Mouse (Mus musculus) midbrain, embryonic 10.5 days (tissue): ENCODE measurements around the gene Wipf3. TPM values are rescaled to one million over a fixed set of nuclear protein-coding genes. Genes with fewer than 3 reads are reported as not detected.

ENCODE experiments used
- DNase-seq: peaks from one replicate; pipeline ENCODE4 v3.0.0-alpha.2; 2017; ENCODE audit warnings: low spot score
- H3K27ac ChIP-seq: fragments of 300-500 bp; sonication (generic); replicated peaks from 2 replicates; pipeline ENCODE4 v1.5.1; 2016; ENCODE audit warnings: mild to moderate bottlenecking
- H3K27me3 ChIP-seq: fragments of 300-500 bp; sonication (generic); 2 replicates; pipeline ENCODE4 v1.6.1; 2016; ENCODE audit warnings: low read depth, mild to moderate bottlenecking; ENCODE audit not compliant: poor library complexity, severe bottlenecking
- H3K36me3 ChIP-seq: fragments of 300-500 bp; sonication (generic); 2 replicates; pipeline ENCODE4 v1.6.1; 2016; ENCODE audit warnings: mild to moderate bottlenecking, moderate library complexity
- H3K4me1 ChIP-seq: fragments of 300-500 bp; sonication (generic); 2 replicates; pipeline ENCODE4 v1.6.1; 2016
- H3K4me3 ChIP-seq: fragments of 300-500 bp; sonication (generic); 2 replicates; pipeline ENCODE4 v1.5.1; 2016; ENCODE audit warnings: mild to moderate bottlenecking, moderate library complexity
- H3K9me3 ChIP-seq: fragments of 300-500 bp; sonication (generic); replicated peaks from 2 replicates; pipeline ENCODE4 v1.6.1; 2016; ENCODE audit warnings: mild to moderate bottlenecking
- WGBS: fragments of 180-500 bp; shearing (Covaris S2); methylation state at CpG from one replicate; pipeline ENCODE4 v1.1.7; 2016; 5-methylcytosine and 5-hydroxymethylcytosine counted together
- polyA plus RNA-seq: library from polyadenylated mRNA; unstranded; fragments of >200 nt; fragmentation: Nextera tagmentation; extraction: Ambion mirVana; gene quantifications from 2 replicates; pipeline ENCODE4 v1.2.1, GENCODE M21; 2016

Wipf3 gene
- polyA plus RNA-seq, 1 experiment from 2014 or later = 0.30 TPM

DNA sequence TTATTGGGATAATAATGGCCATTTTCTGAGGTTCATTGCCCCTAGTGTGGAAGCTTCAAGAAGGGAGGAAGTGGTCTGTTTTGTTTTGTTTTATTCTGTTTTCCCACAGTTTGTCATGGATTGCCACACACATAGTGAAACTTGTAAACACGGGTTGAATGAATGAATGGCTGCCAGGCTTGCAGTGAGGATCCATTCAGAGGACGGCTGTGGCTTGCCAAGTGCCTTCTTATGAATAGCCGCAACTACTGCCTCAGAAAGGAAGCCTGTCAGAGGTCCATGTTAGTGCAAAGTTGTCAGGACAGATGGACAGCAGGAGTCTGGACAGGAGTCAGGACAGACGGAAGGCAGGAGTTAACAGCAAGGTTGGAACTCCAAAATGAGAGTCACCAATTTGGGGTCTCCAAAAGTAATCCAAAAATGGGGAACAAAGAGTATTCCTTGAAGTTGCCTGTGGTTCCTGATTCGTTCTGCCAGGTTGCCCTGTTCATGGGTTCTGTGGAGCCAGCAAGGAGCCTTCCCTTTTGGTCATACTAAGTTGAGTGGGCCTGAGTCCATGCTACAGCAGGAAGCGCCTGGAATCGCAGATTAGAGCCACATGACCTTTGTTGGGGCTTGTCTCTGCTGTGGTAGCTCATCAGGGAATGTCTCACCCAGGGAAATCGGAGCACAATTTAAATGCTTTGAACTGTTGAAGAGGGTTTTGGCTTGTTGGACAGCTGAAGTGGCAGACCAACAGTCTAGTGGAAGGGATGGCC lies 34.5 kb downstream of the Wipf3 start:
- Histone ChIP-seq H3K27ac (no peak overlapping the region), H3K9me3 (no peaks in the 10 kb centered on the region), H3K4me1 (0 out of 2 replicates have a peak, but pooled peaks cover 8% of the 10 kb centered on the region), H3K4me3 (no peak overlapping the region), H3K36me3 (no peaks in the 10 kb centered on the region), H3K27me3 (0 out of 2 replicates have a peak, but pooled peaks cover 3% of the 10 kb centered on the region)
- DNase-seq = no peak
- 80% methylated on average over 8 of the region's 8 CpGs for WGBS

DNA sequence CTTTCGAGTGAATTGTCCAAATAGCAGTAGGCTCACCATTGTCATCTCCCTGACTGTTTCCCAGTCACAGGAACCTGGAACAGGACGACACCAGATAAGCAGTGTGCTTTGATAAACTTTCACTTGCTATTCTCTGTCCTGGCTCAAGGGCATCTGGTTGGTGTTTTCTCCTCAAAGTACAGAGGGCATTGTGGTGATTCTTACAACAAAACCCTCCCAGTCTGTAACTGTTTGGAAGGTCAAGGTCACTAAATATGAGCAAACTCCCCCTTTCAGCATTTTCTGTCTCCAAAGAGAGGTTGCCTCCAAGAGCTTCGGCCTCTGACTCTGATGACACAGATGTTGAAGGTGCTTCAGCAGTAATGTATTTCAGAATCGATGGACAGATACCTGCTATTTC lies 35.5 kb downstream of the Wipf3 start:
- H3K4me3 ChIP-seq = no peak overlapping the region

GRCm38 (mm10) chr6:54467371-54467770 lies 38.0 kb downstream of the Wipf3 start:
- H3K4me1 ChIP-seq = no peaks in the 10 kb centered on the region

More for the DNA sequence above, 35.5 kb downstream of the Wipf3 start:
- H3K27me3 ChIP-seq = 0 out of 2 replicates have a peak, but pooled peaks cover 3% of the 10 kb centered on the region
- H3K36me3 ChIP-seq = no peaks in the 10 kb centered on the region
- no peak overlapping the region for H3K27ac ChIP-seq
- H3K4me1 ChIP-seq = 0 out of 2 replicates have a peak, but pooled peaks cover 5% of the 10 kb centered on the region
- DNase-seq = no peak
- no peaks in the 10 kb centered on the region for H3K9me3 ChIP-seq
- 89% methylated on average over 4 of the region's 4 CpGs for WGBS

GRCm38 (mm10) chr6:54471866-54472265 lies 42.5 kb downstream of the Wipf3 start:
- no peak overlapping the region for H3K27ac ChIP-seq
- no peak for DNase-seq
- no peaks in the 10 kb centered on the region for H3K27me3 ChIP-seq
- peaks cover 16% of the 10 kb centered on the region for H3K4me1 ChIP-seq
- no peaks in the 10 kb centered on the region for H3K36me3 ChIP-seq
- H3K9me3 ChIP-seq = no peaks in the 10 kb centered on the region
- 91% methylated on average over 7 of the region's 7 CpGs for WGBS
- H3K4me3 ChIP-seq = no peak overlapping the region

More at GRCm38 (mm10) chr6:54467371-54467770, 38.0 kb downstream of the Wipf3 start:
- Histone ChIP-seq H3K27ac (no peak overlapping the region), H3K27me3 (no peaks in the 10 kb centered on the region), H3K36me3 (no peaks in the 10 kb centered on the region), H3K4me3 (no peak overlapping the region), H3K9me3 (no peaks in the 10 kb centered on the region)
- WGBS = 90% methylated on average over 3 of the region's 3 CpGs
- DNase-seq = no peak

- Histone ChIP-seq H3K9me3 (no peaks in the 10 kb centered on the region), H3K4me3 (no peak overlapping the region), H3K27me3 (no peaks in the 10 kb centered on the region), H3K4me1 (peaks cover 16% of the 10 kb centered on the region), H3K36me3 (no peaks in the 10 kb centered on the region), H3K27ac (no peak overlapping the region)
- DNase-seq = no peak
- WGBS = 73% methylated on average over 8 of the region's 8 CpGs
These were observed 43.7 kb downstream of the Wipf3 start for GRCm38 (mm10) chr6:54472846-54473715.

- WGBS = 86% methylated on average over 19 of the region's 19 CpGs
- Histone ChIP-seq H3K9me3 (no peaks in the 10 kb centered on the region), H3K4me1 (peaks cover 25% of the 10 kb centered on the region), H3K27me3 (no peaks in the 10 kb centered on the region), H3K4me3 (no peak overlapping the region), H3K27ac (no peak overlapping the region), H3K36me3 (no peaks in the 10 kb centered on the region)
- no peak for DNase-seq
These were observed 46.7 kb downstream of the Wipf3 start for GRCm38 (mm10) chr6:54475926-54476667.

DNA sequence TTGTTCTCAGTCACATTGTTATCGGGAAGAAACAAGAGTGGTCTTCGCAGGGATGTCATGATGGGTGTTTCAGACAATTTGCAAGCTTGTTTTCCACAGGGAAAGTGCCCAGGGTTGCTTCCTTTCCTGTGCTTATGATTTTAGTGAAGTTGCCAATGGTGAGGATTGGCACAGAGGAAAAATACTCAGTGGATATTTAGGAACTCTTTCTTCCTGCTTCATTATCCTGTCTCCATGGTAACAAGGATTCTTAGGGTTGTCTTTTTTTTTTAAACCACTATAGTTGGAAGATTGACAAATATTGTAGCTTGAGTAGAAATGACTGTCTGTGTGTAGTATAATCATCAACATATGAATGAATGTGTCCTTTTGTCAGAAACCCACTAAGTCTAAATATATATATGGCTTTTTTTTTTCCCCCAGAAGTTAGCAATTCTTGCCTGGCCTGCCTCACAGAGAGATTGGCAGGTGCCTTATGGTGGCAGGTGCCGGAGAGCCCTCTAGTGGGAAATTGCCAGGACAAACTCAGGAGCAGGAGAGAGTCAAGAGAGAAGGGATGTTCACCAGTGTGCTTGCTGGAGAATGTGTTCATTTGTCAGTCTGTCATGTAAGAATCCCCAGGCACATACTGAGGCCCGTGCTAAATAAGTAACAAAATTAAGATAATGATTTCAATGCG lies 49.4 kb downstream of the Wipf3 start:
- H3K4me1 ChIP-seq = peaks cover 21% of the 10 kb centered on the region
- H3K9me3 ChIP-seq = no peaks in the 10 kb centered on the region
- H3K4me3 ChIP-seq = no peak overlapping the region
- H3K27me3 ChIP-seq = no peaks in the 10 kb centered on the region
- no peak overlapping the region for H3K27ac ChIP-seq
- WGBS = 72% methylated on average over 5 of the region's 5 CpGs
- no peak for DNase-seq
- no peaks in the 10 kb centered on the region for H3K36me3 ChIP-seq

- Histone ChIP-seq H3K36me3 (no peaks in the 10 kb centered on the region), H3K9me3 (no peaks in the 10 kb centered on the region), H3K4me1 (peaks cover 25% of the 10 kb centered on the region), H3K27me3 (peaks cover 25% of the 10 kb centered on the region), H3K27ac (no peak overlapping the region), H3K4me3 (no peak overlapping the region)
- 85% methylated on average over 15 of the region's 15 CpGs for WGBS
- DNase-seq = no peak
These were observed 52.1 kb downstream of the Wipf3 start for GRCm38 (mm10) chr6:54481390-54482112.

DNA sequence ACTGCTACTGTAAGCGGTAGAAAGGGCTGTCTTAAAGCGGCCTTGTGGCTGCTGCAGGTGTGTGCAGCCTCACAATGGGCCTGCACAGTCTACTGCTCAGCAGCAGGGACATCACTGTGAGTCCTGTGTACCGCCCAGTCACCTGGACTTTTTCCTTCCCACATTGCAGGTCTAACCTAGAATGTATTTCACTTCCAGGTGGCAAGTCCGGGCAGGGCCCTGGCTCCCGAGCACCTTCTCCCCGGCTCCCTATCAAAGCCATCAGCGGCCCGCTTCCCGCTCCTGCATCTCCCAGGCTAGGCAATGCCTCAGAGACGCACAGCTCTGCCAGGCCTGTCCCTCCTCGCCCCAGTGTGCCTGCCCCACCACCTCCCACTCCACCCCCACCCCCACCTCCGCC lies 55.6 kb downstream of the Wipf3 start:
- H3K36me3 ChIP-seq = no peaks in the 10 kb centered on the region
- peak overlapping the region; percentile 74 for H3K27ac ChIP-seq
- 15% methylated on average over 12 of the region's 12 CpGs for WGBS
- H3K27me3 ChIP-seq = peaks cover 33% of the 10 kb centered on the region
- H3K4me1 ChIP-seq = peaks cover 15% of the 10 kb centered on the region
- DNase-seq = no peak
- H3K4me3 ChIP-seq = peak overlapping the region; percentile 57
- H3K9me3 ChIP-seq = no peaks in the 10 kb centered on the region

GRCm38 (mm10) chr6:54485435-54485901 lies 56.1 kb downstream of the Wipf3 start:
- Histone ChIP-seq H3K27me3 (peaks cover 33% of the 10 kb centered on the region), H3K4me3 (peak overlapping the region; percentile 57), H3K9me3 (no peaks in the 10 kb centered on the region), H3K27ac (peak overlapping the region; percentile 74), H3K36me3 (no peaks in the 10 kb centered on the region), H3K4me1 (peaks cover 15% of the 10 kb centered on the region)
- no peak for DNase-seq
- WGBS = 4% methylated on average over 23 of the region's 25 CpGs

GRCm38 (mm10) chr6:54485973-54486569 lies 56.7 kb downstream of the Wipf3 start:
- Histone ChIP-seq H3K27me3 (peaks cover 33% of the 10 kb centered on the region), H3K4me1 (peaks cover 15% of the 10 kb centered on the region), H3K9me3 (no peaks in the 10 kb centered on the region), H3K27ac (no peak overlapping the region; the same call in 1 of the 2 replicates), H3K4me3 (peak overlapping the region; percentile 57), H3K36me3 (no peaks in the 10 kb centered on the region)
- WGBS = 40% methylated on average over 6 of the region's 6 CpGs
- no peak for DNase-seq
